Mouse (Mus musculus) kidney, postnatal 25 days (tissue): Measurements from ENCODE around the gene Gm11127.
"Not testable (repeated sequence)": the region's sequence is repeated elsewhere in the genome, so short reads cannot be mapped to it uniquely, and the experiment has no call there.

Experiments
- DNase-seq, 2 experiments: peaks; one replicate each; pipeline ENCODE4 v3.0.0; 2021; ENCODE audit warnings: mixed read lengths in 2 of 2

Gm11127 gene

GRCm38 (mm10) chr17:36030703-36031582 lies 27.2 kb downstream of the Gm11127 start:
- not testable (repeated sequence) for DNase-seq

GRCm38 (mm10) chr17:36030046-36030702 lies 28.0 kb downstream of the Gm11127 start:
- not testable (repeated sequence) for DNase-seq

DNA sequence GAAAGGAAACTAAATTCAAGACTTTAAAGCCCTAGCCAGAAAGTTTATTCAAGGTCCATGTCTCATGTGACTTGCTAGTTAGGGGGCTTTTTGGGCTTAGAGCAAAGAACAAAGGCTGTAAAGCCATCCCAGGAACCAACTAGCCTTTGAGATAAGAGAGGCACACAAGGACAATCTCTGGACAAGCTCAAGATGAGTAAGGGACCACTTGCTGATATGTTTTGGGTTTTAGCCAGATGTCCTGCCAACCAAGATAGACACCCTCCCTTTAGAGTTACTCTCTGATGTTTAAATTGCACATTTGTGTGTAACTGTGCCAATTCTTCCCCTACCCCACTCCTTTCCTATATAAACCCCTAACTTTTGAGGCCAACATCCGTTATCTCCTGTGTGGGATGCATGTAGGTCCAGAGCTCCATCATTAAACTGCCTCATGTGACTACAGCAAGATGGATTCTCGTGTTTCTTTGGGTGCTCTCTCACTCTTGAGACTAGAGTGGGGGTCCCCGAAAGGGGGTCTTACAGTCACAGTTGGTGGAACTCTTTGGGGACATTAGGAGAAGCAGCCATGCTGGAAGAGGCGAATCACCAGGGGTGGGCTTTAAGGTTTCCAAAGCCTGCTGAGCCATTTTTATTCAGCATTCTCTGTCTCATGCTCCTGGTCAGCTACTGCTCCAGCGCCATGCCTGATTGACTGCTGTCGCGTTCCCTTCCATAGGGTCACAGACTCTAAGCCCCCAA lies 29.1 kb downstream of the Gm11127 start:
- no peak for DNase-seq

GRCm38 (mm10) chr17:36027663-36028062 lies 30.5 kb downstream of the Gm11127 start:
- no peak for DNase-seq

DNA sequence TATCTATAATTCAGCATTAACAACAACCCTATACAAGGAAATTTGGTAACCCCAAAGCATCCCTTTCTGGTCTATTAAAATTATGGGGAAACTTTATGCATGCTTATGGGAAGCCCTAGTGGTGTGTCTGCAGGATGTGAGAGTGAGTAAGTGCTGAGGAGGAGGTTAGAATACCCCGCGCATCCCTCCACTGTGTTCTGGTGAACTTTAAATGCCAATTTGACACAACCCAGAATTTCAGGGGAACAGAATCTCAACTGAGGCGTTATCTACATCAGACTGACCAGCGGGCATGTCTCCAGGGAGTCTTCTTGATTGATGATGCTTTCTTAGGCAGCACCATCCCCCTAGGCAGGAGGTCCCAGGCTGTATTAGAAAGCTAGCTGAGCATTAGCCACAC lies 32.3 kb downstream of the Gm11127 start:
- no peak for DNase-seq

GRCm38 (mm10) chr17:36025197-36025596 lies 33.0 kb downstream of the Gm11127 start:
- no peak for DNase-seq

DNA sequence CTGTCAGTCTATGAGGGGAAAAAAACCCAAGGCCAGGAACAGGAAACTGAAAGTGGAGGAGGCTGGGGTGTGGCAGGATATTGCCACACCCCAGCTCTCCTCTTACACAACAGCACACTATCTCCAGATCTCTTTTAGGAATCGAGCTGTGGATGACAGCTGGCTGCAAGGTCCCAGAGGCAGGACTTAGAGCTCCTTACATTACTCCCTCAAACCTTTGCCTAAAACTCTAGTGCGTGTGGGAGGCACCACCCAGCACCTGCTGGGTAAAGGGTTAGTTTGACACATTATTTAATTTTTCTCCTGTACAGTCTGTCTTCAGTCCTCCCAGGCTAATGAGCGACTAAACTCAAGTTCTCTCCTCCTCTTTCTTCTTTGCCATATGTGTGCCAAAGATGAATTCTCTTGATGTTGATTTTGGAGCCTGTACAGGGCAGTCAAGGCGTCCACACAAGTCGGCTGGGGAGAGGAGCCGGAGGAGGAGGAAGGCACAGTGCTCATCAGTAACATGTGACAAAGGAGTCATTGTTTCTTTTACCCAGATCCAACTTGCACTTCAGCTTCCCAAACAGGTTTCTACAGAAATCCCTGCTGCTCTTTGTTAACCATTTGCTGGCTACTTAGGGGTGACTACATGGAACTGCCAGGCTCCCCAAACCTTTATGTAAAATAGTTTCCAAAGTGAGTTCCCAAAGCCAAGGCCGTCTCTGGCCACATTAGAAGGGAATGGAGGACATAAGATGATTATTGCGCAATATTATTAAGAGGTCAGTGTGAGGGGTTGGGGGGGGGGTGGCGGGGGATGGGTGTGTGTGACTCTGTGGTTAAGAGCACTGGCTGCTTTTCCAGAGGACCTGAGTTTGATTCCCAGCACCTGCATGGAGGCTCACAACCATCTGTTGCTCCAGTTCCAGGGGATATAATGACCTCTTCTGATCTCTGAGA lies 34.2 kb downstream of the Gm11127 start:
- peak; percentile 48 to 61 for DNase-seq

GRCm38 (mm10) chr17:36022922-36023321 lies 35.2 kb downstream of the Gm11127 start:
- DNase-seq: no peak

DNA sequence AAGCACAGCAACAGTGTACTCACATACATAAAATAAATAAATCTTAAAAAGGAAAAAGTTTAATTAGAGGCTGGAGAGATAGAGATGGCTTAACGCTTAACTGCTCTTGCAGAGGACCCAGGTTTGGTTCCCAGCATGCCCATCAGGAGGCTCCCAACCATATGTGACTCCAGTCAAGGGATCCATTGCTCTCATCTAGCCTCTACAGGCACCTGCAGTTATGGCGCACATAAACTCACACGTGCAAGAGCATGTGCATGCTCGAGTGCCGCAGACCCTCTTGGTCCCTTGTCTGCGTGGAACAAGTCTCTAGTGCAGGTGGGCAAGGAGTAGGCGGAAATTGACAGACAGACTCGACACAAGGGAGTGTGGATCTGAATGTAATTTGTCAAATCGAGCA lies 36.1 kb downstream of the Gm11127 start:
- no peak for DNase-seq

DNA sequence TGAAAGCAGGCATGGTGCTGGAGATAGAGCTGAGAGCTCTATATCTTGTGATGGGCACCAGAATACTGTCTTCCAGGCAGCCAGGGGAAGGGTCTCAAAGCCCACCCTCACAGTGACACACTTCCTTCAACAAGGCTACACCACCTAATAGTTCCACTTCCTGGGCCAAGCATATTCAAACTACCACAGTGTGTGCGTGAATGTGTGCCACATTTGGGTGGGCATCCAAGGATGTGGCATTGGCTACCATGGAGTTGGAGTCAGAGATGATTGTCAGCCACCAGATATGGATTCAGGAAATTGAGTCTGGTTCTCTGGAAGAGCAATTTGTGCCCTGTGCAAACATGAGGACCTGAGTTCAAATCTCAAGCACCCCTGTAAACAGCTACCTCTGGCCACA lies 36.9 kb downstream of the Gm11127 start:
- no peak for DNase-seq

- DNase-seq: peak; percentile 87 to 89
Observed at GRCm38 (mm10) chr17:36020191-36021073, 37.7 kb downstream of the Gm11127 start, which contains the start of gene H2-T24. Gene H2-T24, minus strand, starts transcription at chr17:36020560.

DNA sequence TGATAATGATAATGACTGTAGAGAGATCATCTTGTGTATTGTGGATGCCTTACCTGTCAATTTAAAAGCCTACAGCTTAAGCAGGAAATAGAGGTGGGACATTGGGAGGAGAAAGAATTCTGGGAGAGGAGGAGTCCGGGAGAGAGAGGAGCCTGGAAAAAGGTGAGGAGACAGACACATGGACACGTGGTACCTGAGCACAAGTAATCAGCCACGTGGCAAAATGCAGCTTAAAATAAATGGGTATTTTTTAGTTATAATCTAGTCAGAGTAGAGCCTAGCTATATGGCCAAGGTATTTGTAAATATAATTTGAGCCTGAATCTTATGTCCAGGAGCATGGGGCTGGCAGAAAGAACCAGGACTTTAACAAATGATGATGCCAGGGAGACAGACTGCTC lies 38.7 kb downstream of the Gm11127 start:
- no peak for DNase-seq

GRCm38 (mm10) chr17:36018979-36019378 lies 39.2 kb downstream of the Gm11127 start:
- DNase-seq: peak; percentile 54 to 78

DNA sequence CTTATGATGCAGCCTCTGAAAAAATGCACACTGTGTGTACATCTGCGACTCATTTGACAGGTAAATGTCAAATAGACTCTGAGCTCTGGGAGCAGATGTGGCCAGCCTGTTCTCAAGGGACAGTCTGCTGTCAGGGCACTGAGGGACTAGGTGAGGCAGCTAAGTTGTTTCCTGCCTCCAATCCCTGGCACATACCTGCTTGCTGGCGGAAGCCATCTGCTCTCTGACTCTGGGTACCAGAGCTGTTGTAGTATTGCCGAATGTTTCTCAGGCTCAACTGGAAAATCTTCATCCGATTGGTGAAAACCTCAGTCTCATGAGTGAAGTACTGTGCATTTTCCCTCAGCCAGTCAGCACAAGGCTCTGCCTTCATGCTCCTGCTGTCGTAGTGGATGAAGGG lies 41.1 kb downstream of the Gm11127 start:
- no peak for DNase-seq

DNA sequence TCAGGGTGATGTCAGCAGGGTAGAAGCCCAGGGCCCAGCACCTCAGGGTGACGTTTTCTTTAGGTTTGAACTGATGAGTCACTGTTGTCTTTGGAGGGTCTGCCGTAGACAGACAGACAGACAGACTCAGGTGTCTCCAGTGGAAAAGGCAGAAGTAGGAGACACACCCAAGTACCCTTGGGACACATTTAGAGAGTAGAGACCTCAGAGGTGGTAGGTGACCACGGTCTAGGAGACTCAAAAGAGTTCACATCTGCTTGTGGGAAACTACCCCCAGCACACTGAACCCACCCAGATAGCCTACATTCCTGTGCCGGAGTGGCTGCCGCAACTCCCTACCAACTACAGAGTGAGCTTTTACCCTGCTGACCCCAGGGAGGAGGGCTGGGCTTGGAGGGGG lies 43.2 kb downstream of the Gm11127 start:
- DNase-seq: no peak
